Mouse (Mus musculus): ENCODE measurements at regions not wholly inside any gene's neighbourhood (a gene's known extent, or its start where the extent isn't known, plus 50 kb on each side); places are given as distances from the start of the nearest gene placed in this dataset.

- Histone ChIP-seq H3K4me3 (no peak overlapping the region), H3K9me3 (no peaks in the 10 kb centered on the region), H3K36me3 (no peaks in the 10 kb centered on the region), H3K27ac (no peak overlapping the region), H3K4me1 (replicated peaks) (no peaks in the 10 kb centered on the region), H3K27me3 (ENCODE audit: insufficient read depth, poor library complexity, severe bottlenecking) (no peaks in the 10 kb centered on the region)
- DNase-seq (ENCODE audit: low spot score), result no peak
Measured at GRCm38 (mm10) chrX:17026161-17026829, 114.7 kb upstream of the Ndp start.

DNA sequence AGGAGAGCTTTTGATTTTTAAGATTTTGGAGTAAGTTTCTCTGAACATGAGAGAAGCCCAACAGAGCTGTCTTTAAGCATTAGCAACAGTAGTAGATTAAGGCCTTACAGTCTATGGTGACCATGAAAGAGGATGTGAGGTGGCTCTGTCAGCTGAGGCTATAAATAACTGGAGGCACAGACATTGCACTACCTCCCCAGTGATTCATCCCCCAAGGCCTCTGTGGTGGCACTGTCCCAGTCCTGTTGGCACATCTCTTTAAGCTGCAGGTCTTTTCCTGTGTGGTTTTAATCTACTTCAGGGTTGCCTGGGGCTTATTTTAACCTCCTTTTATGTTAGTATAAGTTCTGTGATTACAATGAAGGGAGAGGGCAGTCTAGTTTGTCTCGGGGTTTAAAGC lies 106.2 kb upstream of the Ndp start:
- H3K36me3 ChIP-seq, result no peaks in the 10 kb centered on the region
- H3K27ac ChIP-seq, result no peak overlapping the region
- DNase-seq (ENCODE audit: low spot score), result no peak
- WGBS, result 79% methylated on average over 1 of the region's 1 CpGs
- H3K27me3 ChIP-seq (ENCODE audit: insufficient read depth, poor library complexity, severe bottlenecking), result no peaks in the 10 kb centered on the region
- no peaks in the 10 kb centered on the region for H3K4me1 ChIP-seq (replicated peaks)
- no peaks in the 10 kb centered on the region for H3K9me3 ChIP-seq
- H3K4me3 ChIP-seq, result no peak overlapping the region

- H3K4me1 ChIP-seq (replicated peaks), result no peaks in the 10 kb centered on the region
- no peak overlapping the region for H3K4me3 ChIP-seq
- DNase-seq (ENCODE audit: low spot score), result no peak
- no peaks in the 10 kb centered on the region for H3K9me3 ChIP-seq
- H3K27ac ChIP-seq, result no peak overlapping the region
- 75% methylated on average over 2 of the region's 2 CpGs for WGBS
- no peaks in the 10 kb centered on the region for H3K36me3 ChIP-seq
- no peaks in the 10 kb centered on the region for H3K27me3 ChIP-seq (ENCODE audit: insufficient read depth, poor library complexity, severe bottlenecking)
Measured at GRCm38 (mm10) chrX:17009188-17009587, 97.6 kb upstream of the Ndp start.

DNA sequence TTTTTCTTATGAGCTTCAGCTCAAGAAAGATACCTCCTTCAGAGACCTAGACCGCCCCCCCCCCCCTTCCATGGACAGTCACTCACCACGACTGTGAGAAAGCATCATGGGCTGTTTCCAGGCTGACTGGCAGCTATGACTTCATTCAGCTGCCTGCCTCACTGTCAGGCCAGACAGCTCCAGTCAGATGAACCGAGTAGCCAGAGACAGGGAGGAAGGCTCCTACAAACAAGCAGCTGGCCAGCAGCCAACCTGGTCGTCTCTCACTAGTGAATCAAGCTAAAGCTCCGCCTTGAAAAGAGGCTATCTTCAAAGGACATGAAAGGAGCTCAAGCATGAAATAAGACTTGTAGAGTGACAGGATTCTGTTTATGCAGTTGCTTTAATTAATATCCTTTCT lies 87.0 kb upstream of the Ndp start:
- Histone ChIP-seq H3K4me1 (replicated peaks) (no peaks in the 10 kb centered on the region), H3K9me3 (no peaks in the 10 kb centered on the region), H3K4me3 (no peak overlapping the region), H3K36me3 (no peaks in the 10 kb centered on the region), H3K27ac (no peak overlapping the region), H3K27me3 (ENCODE audit: insufficient read depth, poor library complexity, severe bottlenecking) (no peaks in the 10 kb centered on the region)
- peak; percentile 3 for DNase-seq (ENCODE audit: low spot score)
- 35% methylated on average over 5 of the region's 5 CpGs for WGBS
